Mouse (Mus musculus) cerebellum, adult 2 months (tissue): ENCODE data around the gene Tmem87a.

ENCODE experiments used
- CTCF ChIP-seq: fragments of 200-500 bp; IDR thresholded peaks from 2 replicates; pipeline ENCODE4 v1.5.1; 2011; ENCODE audit warnings: low read depth, mild to moderate bottlenecking, control low read depth, low read length, moderate library complexity, borderline replicate concordance; ENCODE audit not compliant: insufficient read depth
- POLR2A ChIP-seq: fragments of 200-500 bp; IDR thresholded peaks from 2 replicates; pipeline ENCODE4 v1.6.1; 2011; ENCODE audit warnings: low read length, control low read depth, borderline replicate concordance; ENCODE audit not compliant: insufficient read depth

- TF ChIP-seq CTCF (no peak), POLR2A (no peak)
These were observed 1.1 kb downstream of the Tmem87a start for GRCm38 (mm10) chr2:120402813-120403212.
